Mouse (Mus musculus): ENCODE measurements at regions not wholly inside any gene's neighbourhood (a gene's known extent, or its start where the extent isn't known, plus 50 kb on each side); places are given as distances from the start of the nearest gene placed in this dataset.

DNA sequence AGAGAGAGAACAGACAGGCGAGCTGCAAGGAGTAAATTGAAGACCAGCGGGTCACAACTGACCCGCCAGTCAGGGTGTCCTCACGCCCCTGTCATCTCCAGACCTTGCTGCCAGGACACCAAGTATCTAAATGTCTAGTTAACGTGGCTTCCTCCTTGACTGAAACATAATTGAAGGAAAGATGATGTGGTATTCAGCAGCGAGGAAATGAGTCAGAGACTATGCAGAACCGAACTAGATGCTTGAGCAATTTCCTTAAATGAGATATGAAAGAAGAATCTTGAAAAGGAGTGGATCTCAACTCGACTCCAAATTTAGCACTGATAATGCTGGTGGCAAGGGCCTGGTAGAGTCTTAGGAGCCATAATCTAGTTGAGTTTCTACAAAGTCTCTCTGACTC is 329.3 kb upstream of the Fam92a start:
- H3K36me3 ChIP-seq (ENCODE audit: control insufficient read depth, insufficient read depth, low read length): no peaks in the 10 kb centered on the region
- no peaks in the 10 kb centered on the region for H3K4me1 ChIP-seq (ENCODE audit: control insufficient read depth, insufficient read depth, low read length)
- ATAC-seq (ENCODE audit: low FRiP score, low TSS enrichment): no peak
- H3K9ac ChIP-seq (ENCODE audit: low read depth, low read length): no peak overlapping the region
- no peak overlapping the region for H3K27ac ChIP-seq (ENCODE audit: low read depth, low read length)
- WGBS: 84% methylated on average over 8 of the region's 8 CpGs
- no peaks in the 10 kb centered on the region for H3K9me3 ChIP-seq (ENCODE audit: control insufficient read depth, low read length)
- H3K4me3 ChIP-seq (ENCODE audit: low read length): no peak overlapping the region
- no peak overlapping the region for H3K4me2 ChIP-seq (replicated peaks; ENCODE audit: low read depth, low read length)
- H3K27me3 ChIP-seq (ENCODE audit: control insufficient read depth, insufficient read depth, low read length): no peaks in the 10 kb centered on the region

DNA sequence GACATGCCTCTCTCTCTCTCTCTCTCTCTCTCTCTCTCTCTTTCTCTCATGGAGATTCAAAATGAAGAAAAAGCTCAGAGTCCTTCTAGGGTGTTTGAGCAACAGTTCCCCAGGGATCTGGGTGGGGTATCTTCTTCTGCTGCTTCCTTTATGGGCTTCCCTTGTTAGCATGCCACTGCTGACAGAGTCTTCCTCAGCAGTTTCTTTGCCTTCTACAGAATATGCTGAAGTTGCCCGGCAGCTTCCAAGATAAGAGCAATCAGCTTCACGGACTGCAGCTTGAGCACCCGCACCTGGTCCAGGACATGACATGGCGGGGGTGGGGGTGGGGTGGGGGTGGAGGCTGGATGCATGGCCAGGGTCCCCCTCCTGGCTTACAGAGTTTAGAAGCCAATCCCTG is 326.6 kb upstream of the Fam92a start:
- Histone ChIP-seq H3K27ac (ENCODE audit: low read depth, low read length) (no peak overlapping the region), H3K9me3 (ENCODE audit: control insufficient read depth, low read length) (no peaks in the 10 kb centered on the region), H3K9ac (ENCODE audit: low read depth, low read length) (no peak overlapping the region), H3K36me3 (ENCODE audit: control insufficient read depth, insufficient read depth, low read length) (no peaks in the 10 kb centered on the region), H3K4me1 (ENCODE audit: control insufficient read depth, insufficient read depth, low read length) (no peaks in the 10 kb centered on the region), H3K4me2 (replicated peaks; ENCODE audit: low read depth, low read length) (no peak overlapping the region), H3K4me3 (ENCODE audit: low read length) (no peak overlapping the region), H3K27me3 (ENCODE audit: control insufficient read depth, insufficient read depth, low read length) (no peaks in the 10 kb centered on the region)
- 74% methylated on average over 4 of the region's 4 CpGs for WGBS
- ATAC-seq (ENCODE audit: low FRiP score, low TSS enrichment): no peak

DNA sequence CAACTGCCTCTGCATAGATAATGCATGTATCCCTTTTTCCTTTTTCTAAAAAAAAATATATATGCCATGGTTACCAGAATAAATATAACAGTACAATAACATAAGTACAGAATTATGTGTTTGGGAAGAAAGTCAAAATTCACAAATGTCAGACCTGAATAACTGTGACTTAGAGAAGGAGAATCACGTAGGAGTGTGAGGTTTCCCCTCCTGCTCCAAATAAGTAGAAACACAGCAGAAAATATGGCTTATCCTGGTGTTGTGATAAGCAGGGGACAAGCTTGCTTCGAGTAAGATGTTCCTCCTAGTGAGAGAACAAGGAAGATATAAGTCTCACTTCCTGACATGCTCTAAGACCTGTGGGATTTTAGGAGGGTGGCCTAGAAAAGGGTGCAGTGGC is 320.7 kb upstream of the Fam92a start:
- H3K9ac ChIP-seq (ENCODE audit: low read depth, low read length): no peak overlapping the region
- H3K27me3 ChIP-seq (ENCODE audit: control insufficient read depth, insufficient read depth, low read length): no peaks in the 10 kb centered on the region
- H3K4me2 ChIP-seq (replicated peaks; ENCODE audit: low read depth, low read length): no peak overlapping the region
- H3K4me3 ChIP-seq (ENCODE audit: low read length): no peak overlapping the region
- 66% methylated on average over 2 of the region's 2 CpGs for WGBS
- H3K4me1 ChIP-seq (ENCODE audit: control insufficient read depth, insufficient read depth, low read length): no peaks in the 10 kb centered on the region
- no peaks in the 10 kb centered on the region for H3K36me3 ChIP-seq (ENCODE audit: control insufficient read depth, insufficient read depth, low read length)
- no peaks in the 10 kb centered on the region for H3K9me3 ChIP-seq (ENCODE audit: control insufficient read depth, low read length)
- ATAC-seq (ENCODE audit: low FRiP score, low TSS enrichment): no peak
- H3K27ac ChIP-seq (ENCODE audit: low read depth, low read length): no peak overlapping the region

DNA sequence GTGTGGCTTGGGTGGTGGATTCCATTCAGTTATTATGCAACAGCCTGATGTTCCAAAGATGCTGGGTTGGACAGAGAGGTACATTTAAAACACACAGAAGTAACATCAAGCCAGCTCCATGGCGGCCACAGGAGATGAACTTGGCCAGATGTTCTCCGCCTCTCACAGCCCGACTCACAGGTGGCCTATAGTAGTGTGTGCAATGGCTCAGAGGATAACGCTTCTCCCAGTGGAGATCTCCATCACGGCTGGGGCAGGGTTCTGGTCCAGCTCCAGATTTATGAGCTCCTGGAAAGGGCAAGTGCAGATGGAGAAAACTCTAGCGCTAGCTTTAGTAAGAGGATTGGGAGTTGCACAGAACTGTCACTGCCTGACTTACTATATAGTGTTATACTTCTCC is 319.5 kb upstream of the Fam92a start:
- no peaks in the 10 kb centered on the region for H3K27me3 ChIP-seq (ENCODE audit: control insufficient read depth, insufficient read depth, low read length)
- no peak overlapping the region for H3K9ac ChIP-seq (ENCODE audit: low read depth, low read length)
- no peaks in the 10 kb centered on the region for H3K36me3 ChIP-seq (ENCODE audit: control insufficient read depth, insufficient read depth, low read length)
- H3K27ac ChIP-seq (ENCODE audit: low read depth, low read length): no peak overlapping the region
- ATAC-seq (ENCODE audit: low FRiP score, low TSS enrichment): no peak; the same call in 1 of the 2 replicates
- no peaks in the 10 kb centered on the region for H3K4me1 ChIP-seq (ENCODE audit: control insufficient read depth, insufficient read depth, low read length)
- H3K4me2 ChIP-seq (replicated peaks; ENCODE audit: low read depth, low read length): no peak overlapping the region
- no peak overlapping the region for H3K4me3 ChIP-seq (ENCODE audit: low read length)
- H3K9me3 ChIP-seq (ENCODE audit: control insufficient read depth, low read length): no peaks in the 10 kb centered on the region
- WGBS: 60% methylated on average over 6 of the region's 6 CpGs

DNA sequence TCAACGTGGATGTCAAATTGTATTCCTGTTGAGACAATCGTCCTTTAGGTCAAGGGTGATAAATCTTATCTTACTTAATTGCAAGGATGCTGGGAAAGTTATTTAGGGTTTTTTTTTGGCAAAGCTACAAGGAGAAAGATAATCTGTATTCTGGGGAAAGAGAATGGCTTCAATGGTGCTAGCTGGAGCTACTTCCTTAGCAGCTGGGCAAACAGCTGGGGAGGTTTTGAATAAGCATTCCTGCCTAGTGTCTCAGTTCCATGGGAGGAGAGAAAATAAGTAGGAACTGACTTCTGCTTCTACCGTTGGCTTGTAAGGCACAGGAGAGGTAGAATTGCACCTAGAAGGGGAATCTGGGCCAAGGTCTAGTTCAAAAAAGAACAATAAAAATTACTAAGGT is 318.3 kb upstream of the Fam92a start:
- no peaks in the 10 kb centered on the region for H3K4me1 ChIP-seq (ENCODE audit: control insufficient read depth, insufficient read depth, low read length)
- WGBS: 48% methylated on average over 3 of the region's 3 CpGs
- H3K36me3 ChIP-seq (ENCODE audit: control insufficient read depth, insufficient read depth, low read length): no peaks in the 10 kb centered on the region
- no peak overlapping the region for H3K27ac ChIP-seq (ENCODE audit: low read depth, low read length)
- H3K4me2 ChIP-seq (replicated peaks; ENCODE audit: low read depth, low read length): no peak overlapping the region
- no peaks in the 10 kb centered on the region for H3K9me3 ChIP-seq (ENCODE audit: control insufficient read depth, low read length)
- no peak overlapping the region for H3K9ac ChIP-seq (ENCODE audit: low read depth, low read length)
- H3K4me3 ChIP-seq (ENCODE audit: low read length): no peak overlapping the region
- no peak for ATAC-seq (ENCODE audit: low FRiP score, low TSS enrichment)
- H3K27me3 ChIP-seq (ENCODE audit: control insufficient read depth, insufficient read depth, low read length): no peaks in the 10 kb centered on the region

DNA sequence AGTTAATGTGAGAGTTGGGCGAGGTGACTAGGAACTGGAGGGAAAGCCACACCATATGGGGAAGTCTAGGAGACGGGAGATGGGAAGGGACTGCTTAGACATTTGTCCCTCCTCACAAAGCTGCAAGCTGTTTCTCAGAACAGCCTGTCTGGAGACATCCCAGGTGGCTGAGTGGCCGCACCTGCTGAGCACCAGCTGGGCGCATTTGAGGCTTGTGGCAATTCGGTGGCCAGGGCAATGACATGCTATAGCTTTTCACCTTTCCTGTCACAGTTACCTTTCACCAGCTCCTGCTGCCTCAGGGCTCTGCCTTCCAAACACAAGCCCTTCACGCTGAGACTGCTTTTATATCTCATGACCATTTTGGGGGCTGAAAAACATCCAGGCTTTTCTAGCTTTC is 317.5 kb upstream of the Fam92a start:
- no peaks in the 10 kb centered on the region for H3K27me3 ChIP-seq (ENCODE audit: control insufficient read depth, insufficient read depth, low read length)
- ATAC-seq (ENCODE audit: low FRiP score, low TSS enrichment): no peak
- no peaks in the 10 kb centered on the region for H3K4me1 ChIP-seq (ENCODE audit: control insufficient read depth, insufficient read depth, low read length)
- H3K9ac ChIP-seq (ENCODE audit: low read depth, low read length): no peak overlapping the region
- no peak overlapping the region for H3K4me2 ChIP-seq (replicated peaks; ENCODE audit: low read depth, low read length)
- 60% methylated on average over 6 of the region's 6 CpGs for WGBS
- no peaks in the 10 kb centered on the region for H3K9me3 ChIP-seq (ENCODE audit: control insufficient read depth, low read length)
- H3K36me3 ChIP-seq (ENCODE audit: control insufficient read depth, insufficient read depth, low read length): no peaks in the 10 kb centered on the region
- no peak overlapping the region for H3K27ac ChIP-seq (ENCODE audit: low read depth, low read length)
- H3K4me3 ChIP-seq (ENCODE audit: low read length): no peak overlapping the region

DNA sequence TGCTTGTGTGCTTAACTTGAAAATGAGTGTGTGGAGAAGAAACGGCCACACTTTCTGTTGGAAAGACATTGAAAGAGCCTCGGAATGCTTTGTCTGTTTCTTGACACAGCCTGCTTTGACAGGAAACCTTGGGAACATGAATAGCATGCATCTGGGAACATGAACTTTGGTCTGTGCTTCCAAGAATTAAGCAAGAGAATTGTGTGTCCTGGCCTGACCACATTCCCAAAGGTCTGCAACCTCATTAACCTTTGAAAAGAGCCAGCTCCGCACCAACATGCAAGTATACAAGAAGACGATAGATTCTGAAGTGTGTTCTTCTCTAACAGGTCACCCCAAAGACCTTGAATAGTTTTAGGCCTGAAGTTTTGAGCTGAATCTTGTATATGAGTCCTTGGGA is 309.7 kb upstream of the Fam92a start:
- no peak overlapping the region for H3K27ac ChIP-seq (ENCODE audit: low read depth, low read length)
- ATAC-seq (ENCODE audit: low FRiP score, low TSS enrichment): no peak
- 80% methylated on average over 4 of the region's 4 CpGs for WGBS

DNA sequence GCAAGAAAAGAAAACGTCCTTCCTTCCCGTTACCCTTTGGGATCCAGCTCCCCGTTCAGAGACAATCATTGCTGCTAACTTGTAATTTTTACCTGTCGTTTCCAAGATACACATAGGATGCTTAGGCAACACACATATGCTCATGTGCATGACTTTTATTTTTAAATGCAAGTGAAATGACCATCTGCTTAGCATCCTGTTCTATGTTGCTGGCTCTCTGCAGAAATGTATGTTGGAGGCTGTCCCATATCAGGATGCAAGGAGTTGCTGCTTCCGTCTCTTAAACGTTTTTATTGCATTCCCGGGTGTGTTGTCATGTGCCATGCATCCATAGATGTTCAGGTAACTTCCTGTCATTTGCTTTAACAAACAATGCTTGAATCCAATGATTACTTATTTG is 304.9 kb upstream of the Fam92a start:
- Histone ChIP-seq H3K9ac (ENCODE audit: low read depth, low read length) (no peak overlapping the region), H3K27ac (ENCODE audit: low read depth, low read length) (no peak overlapping the region), H3K9me3 (ENCODE audit: control insufficient read depth, low read length) (no peaks in the 10 kb centered on the region), H3K4me3 (ENCODE audit: low read length) (no peak overlapping the region), H3K4me1 (ENCODE audit: control insufficient read depth, insufficient read depth, low read length) (no peaks in the 10 kb centered on the region), H3K27me3 (ENCODE audit: control insufficient read depth, insufficient read depth, low read length) (no peaks in the 10 kb centered on the region), H3K36me3 (ENCODE audit: control insufficient read depth, insufficient read depth, low read length) (no peaks in the 10 kb centered on the region), H3K4me2 (replicated peaks; ENCODE audit: low read depth, low read length) (no peak overlapping the region)
- 81% methylated on average over 7 of the region's 7 CpGs for WGBS
- ATAC-seq (ENCODE audit: low FRiP score, low TSS enrichment): no peak

More for the DNA sequence above, 309.7 kb upstream of the Fam92a start:
- Histone ChIP-seq H3K4me1 (ENCODE audit: control insufficient read depth, insufficient read depth, low read length) (no peaks in the 10 kb centered on the region), H3K27me3 (ENCODE audit: control insufficient read depth, insufficient read depth, low read length) (no peaks in the 10 kb centered on the region), H3K4me2 (replicated peaks; ENCODE audit: low read depth, low read length) (no peak overlapping the region), H3K36me3 (ENCODE audit: control insufficient read depth, insufficient read depth, low read length) (no peaks in the 10 kb centered on the region), H3K9ac (ENCODE audit: low read depth, low read length) (no peak overlapping the region), H3K9me3 (ENCODE audit: control insufficient read depth, low read length) (no peaks in the 10 kb centered on the region), H3K4me3 (ENCODE audit: low read length) (no peak overlapping the region)

DNA sequence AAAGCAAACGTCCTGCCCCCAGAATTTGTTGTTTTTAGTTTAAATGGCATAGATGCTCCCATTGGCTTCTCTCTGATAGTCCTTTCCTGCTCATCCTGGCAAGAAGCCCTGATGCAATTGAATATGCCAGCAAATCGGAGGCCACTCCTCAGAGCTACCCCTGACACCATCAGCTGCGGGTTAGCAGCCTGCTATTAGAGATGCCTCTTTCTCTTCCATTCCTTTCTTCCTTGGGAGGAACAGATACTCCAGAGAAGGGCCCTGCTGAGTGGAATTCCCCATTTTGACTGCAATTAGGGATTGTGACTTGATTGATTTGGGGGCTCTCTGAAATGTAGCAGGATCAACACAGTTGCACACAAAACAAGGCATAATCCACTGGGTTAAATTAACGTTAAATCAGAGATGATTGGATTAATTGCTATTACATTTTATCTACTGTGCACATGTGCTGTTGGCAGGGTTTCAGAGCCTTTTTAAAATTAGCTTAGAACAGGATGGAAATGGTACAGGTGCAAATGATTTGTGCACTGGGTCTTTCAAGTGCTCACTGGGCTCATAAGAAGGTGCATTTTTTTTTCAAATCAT is 303.3 kb upstream of the Fam92a start:
- Histone ChIP-seq H3K9ac (ENCODE audit: low read depth, low read length) (no peak overlapping the region), H3K36me3 (ENCODE audit: control insufficient read depth, insufficient read depth, low read length) (no peaks in the 10 kb centered on the region), H3K27ac (ENCODE audit: low read depth, low read length) (no peak overlapping the region), H3K9me3 (ENCODE audit: control insufficient read depth, low read length) (no peaks in the 10 kb centered on the region), H3K27me3 (ENCODE audit: control insufficient read depth, insufficient read depth, low read length) (no peaks in the 10 kb centered on the region), H3K4me3 (ENCODE audit: low read length) (no peak overlapping the region), H3K4me2 (replicated peaks; ENCODE audit: low read depth, low read length) (no peak overlapping the region), H3K4me1 (ENCODE audit: control insufficient read depth, insufficient read depth, low read length) (no peaks in the 10 kb centered on the region)
- ATAC-seq (ENCODE audit: low FRiP score, low TSS enrichment): no peak
- WGBS: 66% methylated on average over 4 of the region's 4 CpGs
